Mouse (Mus musculus) kidney, adult 2 months (tissue): ENCODE results near the gene Spop.

Experiments used
- CTCF ChIP-seq: fragments of 200-500 bp; conservative IDR thresholded peaks from 2 replicates; pipeline ENCODE4 v1.5.1; 2011; ENCODE audit warnings: low read depth, mild to moderate bottlenecking, control low read depth, low read length, moderate library complexity, mixed read lengths; ENCODE audit not compliant: insufficient read depth, insufficient read length
- POLR2A ChIP-seq: fragments of 200-500 bp; IDR thresholded peaks from one replicate; pipeline ENCODE4 v1.6.1; 2011; ENCODE audit warnings: low read depth, low read length, control low read depth

GRCm38 (mm10) chr11:95472942-95473341 is 59.1 kb downstream of the Spop start:
- no peak for TF ChIP-seq CTCF
- no peak for TF ChIP-seq POLR2A
